Mouse (Mus musculus) CH12.LX (cell line): ENCODE data around the gene Tmem62. TPM values are rescaled to one million over a fixed set of nuclear protein-coding genes. Genes with fewer than 3 reads are reported as not detected.
"Not testable (repeated sequence)": the region's sequence is repeated elsewhere in the genome, so short reads cannot be mapped to it uniquely, and the experiment has no call there.

Experiments used
- DNase-seq: peaks from one replicate; pipeline ENCODE4 v3.0.0-alpha.2; 2013; ENCODE audit errors: extremely low read depth
- H3K27ac ChIP-seq: 2 replicates; pipeline ENCODE4 v1.5.1; 2012; ENCODE audit warnings: low read depth, mild to moderate bottlenecking, control low read depth, moderate library complexity; ENCODE audit not compliant: insufficient read depth
- H3K27me3 ChIP-seq: replicated peaks from 2 replicates; pipeline ENCODE3; 2012; ENCODE audit warnings: inconsistent platforms
- H3K36me3 ChIP-seq, 2 experiments: replicated peaks in 1 of 2; 2 replicates each; pipeline versions ENCODE3 to v1.6.1; 2012; ENCODE audit warnings: inconsistent platforms in 1 of 2, low read length in 1 of 2, mild to moderate bottlenecking in 1 of 2, mixed read lengths in 1 of 2, moderate library complexity in 1 of 2; ENCODE audit not compliant: control insufficient read depth in 1 of 2, insufficient read depth in 1 of 2
- H3K4me1 ChIP-seq, 2 experiments: 2 replicates each; pipeline ENCODE4 v1.6.1; 2012; ENCODE audit warnings: inconsistent platforms in 1 of 2, moderate library complexity in 1 of 2; ENCODE audit not compliant: insufficient read depth in 2 of 2, control insufficient read depth in 1 of 2
- H3K4me2 ChIP-seq: 2 replicates; pipeline ENCODE4 v1.6.1; 2012; ENCODE audit warnings: low read depth, mild to moderate bottlenecking, control low read depth; ENCODE audit not compliant: poor library complexity, insufficient read depth, severe bottlenecking
- H3K4me3 ChIP-seq, 3 experiments: fragments of 150-350 bp in 1 of 3; sonication (generic) in 1 of 3; replicated peaks in 1 of 3; 2 replicates each; pipeline versions ENCODE3 to v1.5.1; 2011 to 2012; ENCODE audit warnings: low read depth in 2 of 3, low read length in 2 of 3, mild to moderate bottlenecking in 2 of 3, moderate library complexity in 2 of 3, control low read depth in 1 of 3, improper control_type of control experiment in 1 of 3, inconsistent platforms in 1 of 3, mixed read lengths in 1 of 3; ENCODE audit not compliant: poor library complexity in 1 of 3
- H3K79me2 ChIP-seq: replicated peaks from 2 replicates; pipeline ENCODE4 v1.6.1; 2012; ENCODE audit warnings: mild to moderate bottlenecking, moderate library complexity; ENCODE audit not compliant: control insufficient read depth, poor library complexity, insufficient read depth, severe bottlenecking; ENCODE audit errors: extremely low read depth
- H3K9ac ChIP-seq: 2 replicates; pipeline ENCODE4 v1.6.1; 2012; ENCODE audit warnings: low read depth, mild to moderate bottlenecking, control low read depth, moderate library complexity; ENCODE audit not compliant: insufficient read depth
- H3K9me3 ChIP-seq: replicated peaks from 2 replicates; pipeline ENCODE3; 2012; ENCODE audit warnings: low read length, inconsistent platforms, mixed read lengths
- CHD2 ChIP-seq: IDR thresholded peaks from 2 replicates; pipeline ENCODE4 v1.6.1; 2011; ENCODE audit warnings: low read length, improper control_type of control experiment
- E2F4 ChIP-seq: IDR thresholded peaks from 2 replicates; pipeline ENCODE4 v1.6.1; 2011; ENCODE audit warnings: low read depth, low read length, improper control_type of control experiment; ENCODE audit not compliant: insufficient replicate concordance
- EP300 ChIP-seq: IDR thresholded peaks from 2 replicates; pipeline ENCODE4 v1.6.1; 2011; ENCODE audit warnings: low read length, improper control_type of control experiment
- HCFC1 ChIP-seq: IDR thresholded peaks from 2 replicates; pipeline ENCODE4 v1.6.1; 2012; ENCODE audit warnings: low read depth, mild to moderate bottlenecking, inconsistent platforms, low read length, improper control_type of control experiment
- JUN ChIP-seq: IDR thresholded peaks from 2 replicates; pipeline ENCODE4 v1.6.1; 2011; ENCODE audit warnings: low read depth, mild to moderate bottlenecking, low read length, improper control_type of control experiment, moderate library complexity; ENCODE audit not compliant: insufficient read depth
- MAFK ChIP-seq: IDR thresholded peaks from 2 replicates; pipeline ENCODE4 v1.6.1; 2011; ENCODE audit warnings: low read length, improper control_type of control experiment; ENCODE audit not compliant: insufficient replicate concordance
- MAZ ChIP-seq: IDR thresholded peaks from 2 replicates; pipeline ENCODE4 v1.6.1; 2012; ENCODE audit warnings: low read depth, mild to moderate bottlenecking, inconsistent platforms, low read length, improper control_type of control experiment, moderate library complexity
- MEF2A ChIP-seq: IDR thresholded peaks from 2 replicates; pipeline ENCODE4 v1.6.1; 2014; ENCODE audit warnings: low read depth, mild to moderate bottlenecking, inconsistent platforms, low read length, improper control_type of control experiment, borderline replicate concordance
- RAD21 ChIP-seq: IDR thresholded peaks from 2 replicates; pipeline ENCODE4 v1.6.1; 2011; ENCODE audit warnings: low read depth, mild to moderate bottlenecking, low read length, improper control_type of control experiment, moderate library complexity
- RCOR1 ChIP-seq: conservative IDR thresholded peaks from 2 replicates; pipeline ENCODE4 v1.6.1; 2012; ENCODE audit warnings: low read depth, mild to moderate bottlenecking, inconsistent platforms, low read length, improper control_type of control experiment
- SIN3A ChIP-seq: IDR thresholded peaks from 2 replicates; pipeline ENCODE4 v1.6.1; 2012; ENCODE audit warnings: low read length, improper control_type of control experiment, inconsistent platforms
- SMC3 ChIP-seq: IDR thresholded peaks from 2 replicates; pipeline ENCODE4 v1.6.1; 2011; ENCODE audit warnings: low read depth, low read length, improper control_type of control experiment
- UBTF ChIP-seq: IDR thresholded peaks from 2 replicates; pipeline ENCODE4 v1.6.1; 2012; ENCODE audit warnings: low read depth, mild to moderate bottlenecking, inconsistent platforms, low read length, improper control_type of control experiment, moderate library complexity
- USF2 ChIP-seq: conservative IDR thresholded peaks from 2 replicates; pipeline ENCODE4 v1.6.1; 2011; ENCODE audit warnings: low read depth, low read length, improper control_type of control experiment
- ZC3H11A ChIP-seq: IDR thresholded peaks from 2 replicates; pipeline ENCODE4 v1.6.1; 2012; ENCODE audit warnings: low read depth, mild to moderate bottlenecking, inconsistent platforms, low read length, improper control_type of control experiment
- ZKSCAN1 ChIP-seq: IDR thresholded peaks from 2 replicates; pipeline ENCODE4 v1.6.1; 2012; ENCODE audit warnings: low read depth, inconsistent platforms, low read length, improper control_type of control experiment, borderline replicate concordance
- ZNF384 ChIP-seq: IDR thresholded peaks from 2 replicates; pipeline ENCODE4 v1.6.1; 2012; ENCODE audit warnings: low read depth, low read length, improper control_type of control experiment, inconsistent platforms
- dilution Hi-C: fragments of 300-500 bp; cut with MboI; formaldehyde crosslinking; loops from 2 replicates; pipeline ENCODE4 v1.14.3; 2020; ENCODE audit warnings: low sequenced_read_pairs; ENCODE audit not compliant: extremely low pct_unique_long_range_greater_than_20kb, extremely low pct_ligation_motif_present
- in situ Hi-C: fragments of 300-500 bp; cut with MboI; formaldehyde crosslinking; loops from 3 replicates; pipeline ENCODE4 v1.14.3; 2019; ENCODE audit warnings: low sequenced_read_pairs, low pct_ligation_motif_present, low pct_unique_long_range_greater_than_20kb, mixed read lengths
- polyA plus RNA-seq: library from polyadenylated mRNA; unstranded; fragments of >175 nt; gene quantifications from 2 replicates; pipeline ENCODE4 v1.2.1, GENCODE M21; 2012; ENCODE audit warnings: low read depth; ENCODE audit not compliant: insufficient read length
- total RNA-seq, 2 experiments: library from RNA; depleted of rRNA; stranded (reverse); fragments of 300-350 nt in 1 of 2; fragments of >200 nt in 1 of 2; gene quantifications; 2 replicates each; pipeline ENCODE4 v1.2.3; 2012 to 2014

The Tmem62 gene
- total and polyA plus RNA-seq, 3 experiments, result 4.9 to 5.3 (median 5.2) TPM

- Histone ChIP-seq H3K79me2 (no peaks in the 10 kb centered on the region), H3K4me3 (no peak overlapping the region), H3K4me1 (no peaks in the 10 kb centered on the region), H3K36me3 (peaks cover 11 to 12% of the 10 kb centered on the region in 2 experiments), H3K27me3 (no peaks in the 10 kb centered on the region), H3K9me3 (no peaks in the 10 kb centered on the region), H3K4me2 (no peak overlapping the region), H3K27ac (no peak overlapping the region), H3K9ac (no peak overlapping the region)
- DNase-seq, result no peak
- TF ChIP-seq HCFC1, result no peak
- TF ChIP-seq EP300, result no peak
- no peak for TF ChIP-seq MAZ
- no peak for TF ChIP-seq JUN
- no peak for TF ChIP-seq E2F4
- no peak for TF ChIP-seq MEF2A
- no peak for TF ChIP-seq USF2
- TF ChIP-seq MAFK, result no peak
- TF ChIP-seq ZNF384, result no peak
- TF ChIP-seq CHD2, result no peak
- no peak for TF ChIP-seq SMC3
- in situ Hi-C loops, result no loop called here
- dilution Hi-C loops, result no loop called here
These were observed 14.4 kb downstream of the Tmem62 start for GRCm38 (mm10) chr2:120991196-120991595.

- not testable (repeated sequence) for H3K9me3 ChIP-seq
These were observed 19.8 kb downstream of the Tmem62 start for GRCm38 (mm10) chr2:120996607-120997006.

GRCm38 (mm10) chr2:120998863-120999262 lies 22.0 kb downstream of the Tmem62 start:
- no peak overlapping the region for H3K4me3 ChIP-seq
- no peak for DNase-seq
- no peak overlapping the region for H3K27ac ChIP-seq
- TF ChIP-seq ZC3H11A (no peak), E2F4 (no peak), CHD2 (no peak), UBTF (no peak), RCOR1 (no peak), SMC3 (no peak), ZKSCAN1 (no peak), RAD21 (no peak), SIN3A (no peak), MAZ (no peak)
- TF ChIP-seq, all 38 proteins: peak for 0
- in situ Hi-C loops, result no loop called here
- Histone ChIP-seq H3K4me2 (no peak overlapping the region), H3K36me3 (peaks cover 10% of the 10 kb centered on the region in 2 experiments), H3K4me1 (no peaks in the 10 kb centered on the region), H3K9ac (no peak overlapping the region), H3K79me2 (no peaks in the 10 kb centered on the region), H3K27me3 (no peaks in the 10 kb centered on the region), H3K9me3 (no peaks in the 10 kb centered on the region)
- dilution Hi-C loops, result no loop called here

More at GRCm38 (mm10) chr2:120996607-120997006, 19.8 kb downstream of the Tmem62 start:
- H3K79me2 ChIP-seq, H3K4me1 ChIP-seq, H3K4me3 ChIP-seq, H3K4me2 ChIP-seq, H3K27ac ChIP-seq, H3K9ac ChIP-seq, dilution Hi-C loops, DNase-seq, in situ Hi-C loops, H3K27me3 ChIP-seq: not testable (repeated sequence)
- H3K36me3 ChIP-seq, result peaks cover 9 to 10% of the 10 kb centered on the region in 2 experiments
